Mouse (Mus musculus) liver, adult 2 months (tissue): Measurements from ENCODE around the gene Med20.

ENCODE experiments used
- CTCF ChIP-seq: fragments of 200-500 bp; IDR thresholded peaks from 2 replicates; pipeline ENCODE4 v1.5.1; 2011; ENCODE audit warnings: low read depth, low read length, control low read depth
- POLR2A ChIP-seq: fragments of 200-500 bp; IDR thresholded peaks from 2 replicates; pipeline ENCODE4 v1.6.1; 2011; ENCODE audit warnings: low read length, control low read depth; ENCODE audit not compliant: insufficient read depth; ENCODE audit errors: extremely low read depth

DNA sequence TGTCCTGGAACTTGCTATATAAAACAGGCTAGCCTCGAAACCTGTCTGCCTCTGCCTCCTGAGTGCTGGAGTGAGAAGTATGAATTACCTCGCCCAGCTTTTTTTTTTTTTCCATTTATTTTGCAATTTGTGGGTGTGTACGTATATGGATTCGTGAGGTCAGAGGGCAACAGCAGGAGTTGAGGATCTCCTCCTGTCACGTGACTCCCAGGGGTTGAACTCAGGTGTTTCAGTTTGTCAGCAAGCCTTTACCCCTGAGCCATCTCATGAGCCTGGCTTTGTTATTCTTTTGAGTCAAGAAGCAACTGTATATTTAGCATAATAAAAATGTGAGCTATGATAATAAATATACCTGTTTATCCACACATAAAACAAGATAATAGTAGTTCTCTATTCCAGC, 44.3 kb downstream of the Med20 start:
- no peak for TF ChIP-seq CTCF
- TF ChIP-seq POLR2A = no peak
